Mouse (Mus musculus): ENCODE data around the gene Fam71e2. TPM values are rescaled to one million over a fixed set of nuclear protein-coding genes. Genes with fewer than 3 reads are reported as not detected.

Fam71e2 gene
- polyA plus RNA-seq, 2 experiments: 0.03 TPM; not detected in 1

GRCm38 (mm10) chr7:4782759-4783158 lies 11.7 kb upstream of the Fam71e2 start, which contains the start of the genes Il11 and Tmem190:
Il11 (minus strand) TSS chr7:4782859.
Tmem190 (plus strand) TSS chr7:4782937.
- Histone ChIP-seq H3K4me3 (replicated peaks; ENCODE audit: low read length) (no peak within 1 kb of the TSS), H3K9ac (ENCODE audit: low read depth, low read length, severe bottlenecking) (no peak within 1 kb of the TSS), H3K9me3 (ENCODE audit: control insufficient read depth, low read length) (no peaks in the 10 kb centered on the region), H3K27ac (replicated peaks; ENCODE audit: low read depth, low read length) (no peak within 1 kb of the TSS), H3K4me2 (replicated peaks; ENCODE audit: low read depth, low read length, severe bottlenecking) (no peak within 1 kb of the TSS), H3K36me3 (ENCODE audit: control insufficient read depth, insufficient read depth, low read length) (no peaks in the 10 kb centered on the region), H3K4me1 (ENCODE audit: control insufficient read depth, insufficient read depth, low read length) (0 out of 2 replicates have a peak, but pooled peaks cover 3% of the 10 kb centered on the region), H3K27me3 (ENCODE audit: control insufficient read depth, insufficient read depth, low read length) (peaks cover 14% of the 10 kb centered on the region)
- WGBS: 79% methylated on average over 2 of the region's 2 CpGs
- TF ChIP-seq POLR2A (IDR thresholded peaks at IDR 0.05; ENCODE audit: borderline replicate concordance, extremely low read depth, insufficient read depth, insufficient read length): no peak
- DNase-seq (ENCODE audit: low spot score) (no peak), ATAC-seq (ENCODE audit: low FRiP score, low read depth) (no peak)

- Histone ChIP-seq H3K4me1 (ENCODE audit: control insufficient read depth, insufficient read depth, low read length) (0 out of 2 replicates have a peak, but pooled peaks cover 4% of the 10 kb centered on the region), H3K36me3 (ENCODE audit: control insufficient read depth, insufficient read depth, low read length) (no peaks in the 10 kb centered on the region), H3K9me3 (ENCODE audit: control insufficient read depth, low read length) (no peaks in the 10 kb centered on the region), H3K4me2 (replicated peaks; ENCODE audit: low read depth, low read length, severe bottlenecking) (no peak overlapping the region), H3K27ac (replicated peaks; ENCODE audit: low read depth, low read length) (no peak overlapping the region), H3K4me3 (replicated peaks; ENCODE audit: low read length) (no peak overlapping the region), H3K9ac (ENCODE audit: low read depth, low read length, severe bottlenecking) (no peak overlapping the region), H3K27me3 (ENCODE audit: control insufficient read depth, insufficient read depth, low read length) (peaks cover 20% of the 10 kb centered on the region)
- DNase-seq (ENCODE audit: low spot score) (no peak), ATAC-seq (ENCODE audit: low FRiP score, low read depth) (no peak)
- no peak for TF ChIP-seq POLR2A (IDR thresholded peaks at IDR 0.05; ENCODE audit: borderline replicate concordance, extremely low read depth, insufficient read depth, insufficient read length)
- 38% methylated on average over 3 of the region's 3 CpGs for WGBS
These were observed 11.0 kb upstream of the Fam71e2 start for GRCm38 (mm10) chr7:4782130-4782529.

- Histone ChIP-seq H3K27ac (replicated peaks; ENCODE audit: low read depth, low read length) (no peak overlapping the region), H3K4me3 (replicated peaks; ENCODE audit: low read length) (no peak overlapping the region), H3K4me1 (ENCODE audit: control insufficient read depth, insufficient read depth, low read length) (peaks cover 9% of the 10 kb centered on the region; the same call in 1 of the 2 replicates), H3K9me3 (ENCODE audit: control insufficient read depth, low read length) (no peaks in the 10 kb centered on the region), H3K36me3 (ENCODE audit: control insufficient read depth, insufficient read depth, low read length) (no peaks in the 10 kb centered on the region), H3K4me2 (replicated peaks; ENCODE audit: low read depth, low read length, severe bottlenecking) (no peak overlapping the region), H3K27me3 (ENCODE audit: control insufficient read depth, insufficient read depth, low read length) (peaks cover 39% of the 10 kb centered on the region), H3K9ac (ENCODE audit: low read depth, low read length, severe bottlenecking) (no peak overlapping the region)
- 27% methylated on average over 5 of the region's 5 CpGs for WGBS
- no peak for TF ChIP-seq POLR2A (IDR thresholded peaks at IDR 0.05; ENCODE audit: borderline replicate concordance, extremely low read depth, insufficient read depth, insufficient read length)
- DNase-seq (ENCODE audit: low spot score): no peak
- ATAC-seq (ENCODE audit: low FRiP score, low read depth): no peak
These were observed 8.8 kb upstream of the Fam71e2 start for GRCm38 (mm10) chr7:4779921-4780320.

- no peaks in the 10 kb centered on the region for H3K36me3 ChIP-seq (ENCODE audit: control insufficient read depth, insufficient read depth, low read length)
- H3K4me3 ChIP-seq (replicated peaks; ENCODE audit: low read length): no peak overlapping the region
- H3K27me3 ChIP-seq (ENCODE audit: control insufficient read depth, insufficient read depth, low read length): peaks cover 39% of the 10 kb centered on the region
- 5% methylated on average over 20 of the region's 20 CpGs for WGBS
- no peak overlapping the region for H3K27ac ChIP-seq (replicated peaks; ENCODE audit: low read depth, low read length)
- H3K9me3 ChIP-seq (ENCODE audit: control insufficient read depth, low read length): no peaks in the 10 kb centered on the region
- DNase-seq (ENCODE audit: low spot score): no peak
- H3K4me1 ChIP-seq (ENCODE audit: control insufficient read depth, insufficient read depth, low read length): peaks cover 9% of the 10 kb centered on the region; the same call in 1 of the 2 replicates
- H3K4me2 ChIP-seq (replicated peaks; ENCODE audit: low read depth, low read length, severe bottlenecking): peak overlapping the region; percentile 51; the same call in 1 of the 2 replicates
- TF ChIP-seq POLR2A (IDR thresholded peaks at IDR 0.05; ENCODE audit: borderline replicate concordance, extremely low read depth, insufficient read depth, insufficient read length): no peak
- H3K9ac ChIP-seq (ENCODE audit: low read depth, low read length, severe bottlenecking): peak overlapping the region; percentile 32; the same call in 1 of the 2 replicates
- ATAC-seq (ENCODE audit: low FRiP score, low read depth): no peak
These were observed 6.9 kb upstream of the Fam71e2 start for GRCm38 (mm10) chr7:4777851-4778637.

GRCm38 (mm10) chr7:4776861-4777830 lies 6.0 kb upstream of the Fam71e2 start:
- H3K4me2 ChIP-seq (replicated peaks; ENCODE audit: low read depth, low read length, severe bottlenecking): peak overlapping the region; percentile 51
- H3K4me3 ChIP-seq (replicated peaks; ENCODE audit: low read length): peak overlapping the region; percentile 37
- WGBS: 2% methylated on average over 23 of the region's 56 CpGs
- H3K36me3 ChIP-seq (ENCODE audit: control insufficient read depth, insufficient read depth, low read length): no peaks in the 10 kb centered on the region
- no peaks in the 10 kb centered on the region for H3K9me3 ChIP-seq (ENCODE audit: control insufficient read depth, low read length)
- peaks cover 9% of the 10 kb centered on the region; the same call in 1 of the 2 replicates for H3K4me1 ChIP-seq (ENCODE audit: control insufficient read depth, insufficient read depth, low read length)
- no peak for TF ChIP-seq POLR2A (IDR thresholded peaks at IDR 0.05; ENCODE audit: borderline replicate concordance, extremely low read depth, insufficient read depth, insufficient read length)
- ATAC-seq (ENCODE audit: low FRiP score, low read depth) (peak; percentile 84), DNase-seq (ENCODE audit: low spot score) (peak; percentile 67)
- H3K27ac ChIP-seq (replicated peaks; ENCODE audit: low read depth, low read length): no peak overlapping the region
- H3K9ac ChIP-seq (ENCODE audit: low read depth, low read length, severe bottlenecking): peak overlapping the region; percentile 32
- H3K27me3 ChIP-seq (ENCODE audit: control insufficient read depth, insufficient read depth, low read length): peaks cover 39% of the 10 kb centered on the region

Measured in limb, embryonic 14.5 days (tissue).